Mouse (Mus musculus): ENCODE data around the gene Atxn1.
A peak's percentile ranks its signal among the peaks of the same experiment; 100 is the strongest.

Atxn1 gene

GRCm38 (mm10) chr13:45964853-45965593 lies at the start of gene Atxn1:
Gene Atxn1 (minus strand): TSS chr13:45965008.
- DNase-seq (ENCODE audit: low spot score) = peak; percentile 75

GRCm38 (mm10) chr13:46011232-46011631 lies 46.4 kb upstream of the Atxn1 start:
- no peak for DNase-seq (ENCODE audit: low spot score)

- DNase-seq (ENCODE audit: low spot score) = no peak
Measured at GRCm38 (mm10) chr13:46010075-46010474, 45.3 kb upstream of the Atxn1 start.

- peak; percentile 40 for DNase-seq (ENCODE audit: low spot score)
Measured at GRCm38 (mm10) chr13:46008831-46009666, 44.2 kb upstream of the Atxn1 start.

- peak; percentile 82 for DNase-seq (ENCODE audit: low spot score)
Measured at GRCm38 (mm10) chr13:46006211-46007102, 41.6 kb upstream of the Atxn1 start.

- DNase-seq (ENCODE audit: low spot score) = no peak
Measured at GRCm38 (mm10) chr13:46005656-46006055, 40.8 kb upstream of the Atxn1 start.

GRCm38 (mm10) chr13:46001356-46001755 lies 36.5 kb upstream of the Atxn1 start:
- DNase-seq (ENCODE audit: low spot score) = no peak

GRCm38 (mm10) chr13:45992953-45993352 lies 28.1 kb upstream of the Atxn1 start:
- DNase-seq (ENCODE audit: low spot score) = no peak

GRCm38 (mm10) chr13:45990486-45990885 lies 25.7 kb upstream of the Atxn1 start:
- no peak for DNase-seq (ENCODE audit: low spot score)

GRCm38 (mm10) chr13:45979246-45979645 lies 14.4 kb upstream of the Atxn1 start:
- DNase-seq (ENCODE audit: low spot score) = no peak

- peak; percentile 87 for DNase-seq (ENCODE audit: low spot score)
Measured at GRCm38 (mm10) chr13:45976894-45977293, 12.1 kb upstream of the Atxn1 start.

GRCm38 (mm10) chr13:45974651-45975050 lies 9.8 kb upstream of the Atxn1 start:
- DNase-seq (ENCODE audit: low spot score) = no peak

GRCm38 (mm10) chr13:45973972-45974490 lies 9.2 kb upstream of the Atxn1 start:
- DNase-seq (ENCODE audit: low spot score) = no peak

- peak; percentile 32 for DNase-seq (ENCODE audit: low spot score)
Measured at GRCm38 (mm10) chr13:45970920-45971536, 6.2 kb upstream of the Atxn1 start.

GRCm38 (mm10) chr13:45968206-45968605 lies 3.4 kb upstream of the Atxn1 start:
- DNase-seq (ENCODE audit: low spot score) = no peak

GRCm38 (mm10) chr13:45967371-45967770 lies 2.6 kb upstream of the Atxn1 start:
- DNase-seq (ENCODE audit: low spot score) = no peak

- DNase-seq (ENCODE audit: low spot score) = peak; percentile 69
Measured at GRCm38 (mm10) chr13:45966586-45966985, 1.8 kb upstream of the Atxn1 start.

GRCm38 (mm10) chr13:45965594-45966432 lies 1.0 kb upstream of the Atxn1 start:
- peak; percentile 70 for DNase-seq (ENCODE audit: low spot score)

- peak; percentile 56 for DNase-seq (ENCODE audit: low spot score)
Measured at GRCm38 (mm10) chr13:45964331-45964852, 416 bp downstream of the Atxn1 start.

Measured in embryo, embryonic 10 days (tissue).